Mouse (Mus musculus) cerebellum, postnatal 4 days (tissue): ENCODE data around the gene Riok1.

Source experiments
- DNase-seq, 2 experiments: peaks; one replicate each; pipeline ENCODE4 v3.0.0; 2022; ENCODE audit warnings: low spot score in 2 of 2, mixed read lengths in 1 of 2

Riok1 gene

DNA sequence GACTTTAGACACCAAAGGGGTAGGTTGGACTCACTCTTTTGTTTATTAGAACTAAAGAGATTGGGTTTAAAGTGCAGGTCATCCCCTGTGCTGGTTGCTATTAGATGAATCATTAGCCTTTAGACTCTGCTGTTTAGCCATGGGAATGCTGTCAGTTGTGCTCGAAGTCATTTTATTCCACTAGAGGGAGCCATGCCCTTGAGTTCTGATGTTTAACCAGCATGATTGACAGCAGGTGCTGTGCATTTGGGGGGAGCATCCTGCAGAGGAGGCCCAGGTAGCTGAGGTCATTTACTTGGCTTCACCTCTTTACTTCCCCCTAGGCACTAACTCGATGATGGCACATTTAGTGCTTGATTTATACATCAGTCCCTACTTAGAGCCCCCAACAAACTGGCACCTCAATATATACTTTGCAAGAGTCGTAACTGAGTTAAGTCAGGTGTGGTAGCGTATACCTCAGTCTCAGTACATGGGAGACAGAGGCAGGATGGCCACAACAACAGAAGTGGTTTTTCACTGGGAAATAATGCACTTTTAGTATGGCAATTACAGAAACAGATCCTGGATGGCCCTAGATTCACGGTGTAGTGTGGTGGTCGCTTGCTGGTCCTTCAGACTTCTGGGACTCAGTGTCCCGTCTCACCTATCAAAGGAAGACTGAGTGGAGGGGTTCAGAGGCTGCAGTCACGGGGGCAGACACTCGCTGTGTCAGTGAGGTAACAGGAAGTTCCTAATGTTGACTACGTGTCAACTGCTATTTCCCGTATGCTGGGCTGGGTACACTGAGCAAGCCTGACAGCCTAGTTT lies 28.3 kb downstream of the Riok1 start:
- peak in 1 of 2 experiments; percentile 30 for DNase-seq

- no peak for DNase-seq
Observed at GRCm38 (mm10) chr13:38070945-38071344, 34.1 kb downstream of the Riok1 start.

- DNase-seq = no peak
Observed at GRCm38 (mm10) chr13:38073374-38074307, 36.8 kb downstream of the Riok1 start.

GRCm38 (mm10) chr13:38074404-38074803 lies 37.6 kb downstream of the Riok1 start:
- no peak for DNase-seq

DNA sequence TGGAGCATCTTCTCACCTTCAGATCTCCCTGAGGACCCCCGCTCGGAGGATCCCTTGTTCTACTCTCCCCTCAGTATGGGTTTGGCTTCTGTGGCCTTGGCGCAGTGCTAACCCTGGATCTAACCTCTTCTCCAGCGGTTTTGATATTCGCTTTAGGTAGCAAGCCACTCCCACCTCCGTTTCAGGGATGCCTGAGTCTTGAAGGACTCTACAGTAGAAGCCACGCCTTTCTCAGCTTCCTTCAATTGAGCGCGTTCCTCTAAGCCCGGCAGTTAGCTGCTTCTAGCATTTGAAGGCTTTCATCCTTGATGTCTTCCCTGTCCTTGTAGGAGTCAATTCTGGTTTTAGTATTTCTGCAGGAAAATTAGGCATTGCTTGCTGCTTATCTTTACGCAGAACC lies 40.3 kb downstream of the Riok1 start:
- DNase-seq = no peak

GRCm38 (mm10) chr13:38078836-38079235 lies 42.0 kb downstream of the Riok1 start:
- no peak for DNase-seq

DNA sequence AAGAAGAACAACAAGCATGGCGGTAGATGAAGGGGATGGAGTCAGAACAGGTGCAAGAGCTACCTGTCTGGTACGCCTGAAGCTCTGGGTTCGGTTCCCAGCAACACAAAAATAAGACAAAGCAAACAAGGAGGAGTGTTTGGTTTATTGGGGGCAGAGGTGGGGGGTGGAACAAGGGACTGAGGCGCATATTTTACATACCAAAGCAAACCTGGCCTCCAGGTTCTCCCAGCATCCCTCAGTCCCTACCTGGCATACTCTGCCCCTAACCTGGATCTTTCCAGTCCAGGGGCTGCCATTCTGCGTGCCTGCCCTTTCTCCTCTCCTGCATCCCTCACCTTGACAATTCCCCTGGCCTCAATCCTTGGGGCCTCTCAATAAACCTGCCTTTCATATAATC lies 42.6 kb downstream of the Riok1 start:
- no peak for DNase-seq

- no peak for DNase-seq
Observed at GRCm38 (mm10) chr13:38080014-38080413, 43.2 kb downstream of the Riok1 start.

- no peak for DNase-seq
Observed at GRCm38 (mm10) chr13:38080725-38081124, 43.9 kb downstream of the Riok1 start.

- DNase-seq = no peak
Observed at GRCm38 (mm10) chr13:38081161-38081560, 44.4 kb downstream of the Riok1 start.

DNA sequence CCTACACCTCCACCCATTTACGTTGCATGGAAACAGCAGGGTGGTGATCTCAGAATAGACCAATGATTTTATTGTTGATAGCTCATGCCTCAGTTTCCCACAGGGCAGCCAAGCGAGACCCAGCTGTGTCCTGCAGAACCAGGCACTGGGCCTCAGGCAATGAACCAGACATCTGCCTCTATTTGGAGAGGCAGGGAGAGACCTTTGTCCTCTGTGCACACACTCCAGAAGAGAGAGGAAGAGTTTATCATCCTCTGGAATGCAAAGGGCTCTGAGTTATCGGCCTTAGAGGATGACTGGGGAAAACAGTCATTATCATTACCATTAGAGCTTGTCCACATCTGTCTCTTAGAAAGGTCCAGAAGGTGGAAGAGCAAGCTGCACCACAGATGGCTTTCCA lies 49.9 kb downstream of the Riok1 start:
- DNase-seq = no peak

- DNase-seq = no peak
Observed at GRCm38 (mm10) chr13:38088008-38088407, 51.2 kb downstream of the Riok1 start.

DNA sequence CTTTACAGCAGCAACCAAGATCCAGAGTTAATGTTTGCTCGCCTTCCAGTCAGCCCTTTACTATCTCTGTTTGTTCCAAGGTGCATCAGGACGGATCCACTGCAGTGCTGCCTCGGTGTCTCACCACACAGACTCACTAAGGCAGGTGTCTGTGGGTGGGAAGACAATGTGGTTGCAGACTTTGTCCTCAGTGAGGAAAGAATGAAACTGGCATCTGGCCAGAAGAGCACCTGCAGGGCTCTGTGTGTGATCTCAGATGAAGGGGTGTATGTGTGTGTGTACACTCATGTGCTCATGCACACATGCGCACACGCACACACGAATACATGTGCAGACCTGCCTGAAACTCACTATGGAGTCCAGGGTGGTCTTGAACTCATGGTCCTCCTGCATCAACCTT lies 52.7 kb downstream of the Riok1 start:
- DNase-seq = no peak

DNA sequence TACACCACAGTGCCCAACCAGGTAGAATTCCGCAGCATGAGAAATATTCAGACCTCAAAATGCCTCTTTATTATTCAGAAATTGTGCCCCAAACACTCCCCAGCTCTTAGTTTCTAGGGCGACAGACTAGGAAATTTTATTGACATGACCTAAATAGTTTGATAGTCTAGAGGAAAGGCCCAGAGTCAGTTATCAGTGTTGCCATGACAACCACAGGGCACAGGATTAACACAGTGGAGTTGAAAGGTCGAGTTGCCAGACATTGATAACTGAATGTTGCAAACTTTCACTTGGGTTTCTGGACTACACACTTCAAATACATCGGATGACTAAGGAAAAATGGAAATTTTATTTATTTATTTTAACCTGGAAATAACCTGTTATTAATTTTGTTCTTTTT lies 53.1 kb downstream of the Riok1 start:
- DNase-seq = no peak

GRCm38 (mm10) chr13:38096207-38096606 lies 59.4 kb downstream of the Riok1 start:
- no peak for DNase-seq

- DNase-seq = no peak
Observed at GRCm38 (mm10) chr13:38103406-38103805, 66.6 kb downstream of the Riok1 start.

GRCm38 (mm10) chr13:38104501-38104900 lies 67.7 kb downstream of the Riok1 start:
- DNase-seq = no peak

DNA sequence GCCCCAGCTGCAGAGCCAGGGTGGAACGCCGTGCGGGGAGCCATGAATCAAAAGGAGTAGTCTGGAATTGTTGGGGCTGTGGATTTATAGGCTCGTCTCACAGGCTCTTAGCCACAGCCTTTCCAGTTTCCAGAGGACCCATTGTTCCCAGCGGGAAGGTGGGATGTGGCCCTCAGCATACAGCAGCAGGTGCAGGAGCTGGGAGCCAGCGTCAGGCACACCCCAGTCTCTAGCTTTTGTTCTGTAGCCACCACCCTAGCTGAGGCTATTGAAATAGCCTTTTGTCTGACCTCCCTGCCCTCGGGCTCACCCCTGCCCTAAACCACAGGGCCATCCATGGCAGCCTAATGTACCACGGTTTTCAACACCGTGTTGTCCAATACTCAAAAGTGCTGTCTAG lies 72.3 kb downstream of the Riok1 start:
- DNase-seq = no peak
